Mouse (Mus musculus) gastrocnemius, postnatal 14 days (tissue): ENCODE measurements around the gene Epha1. TPM values are rescaled to one million over a fixed set of nuclear protein-coding genes. Genes with fewer than 3 reads are reported as not detected.

Source experiments
- DNase-seq: peaks from one replicate; pipeline ENCODE4 v3.0.0; 2021; ENCODE audit warnings: mixed read lengths
- intact Hi-C: fragments of 180-260 bp; cut with DNase I; formaldehyde crosslinking; loops from one replicate; pipeline ENCODE4 v1.15.1; 2025; ENCODE audit warnings: low total_unique reads
- total RNA-seq, 2 experiments: library from RNA; stranded (reverse); gene quantifications; 2 replicates each; pipeline ENCODE4 v1.2.3; 2021

Gene Epha1
- total RNA-seq, 2 experiments from 2014 or later: 0.07 to 0.21 TPM

DNA sequence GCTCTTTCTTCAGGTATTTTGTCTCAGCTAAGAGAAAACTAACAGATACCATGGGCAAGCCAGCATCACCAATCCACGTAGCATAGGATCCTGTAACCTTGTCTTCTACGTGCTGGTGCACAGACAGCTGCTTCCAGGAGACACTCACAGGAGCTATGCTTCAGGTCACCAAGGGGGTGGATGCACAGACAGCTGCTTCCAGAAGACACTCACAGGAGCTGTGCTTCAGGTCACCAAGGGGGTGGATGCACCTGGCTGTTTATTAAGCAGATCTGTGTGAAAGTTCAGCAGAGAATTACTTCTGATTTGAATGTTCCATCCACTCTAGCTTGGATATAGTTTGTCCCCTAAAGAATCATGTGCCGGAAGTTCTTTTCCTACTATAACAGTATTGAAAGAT lies 42.1 kb downstream of the Epha1 start:
- intact Hi-C loops: no loop called here
- no peak for DNase-seq

DNA sequence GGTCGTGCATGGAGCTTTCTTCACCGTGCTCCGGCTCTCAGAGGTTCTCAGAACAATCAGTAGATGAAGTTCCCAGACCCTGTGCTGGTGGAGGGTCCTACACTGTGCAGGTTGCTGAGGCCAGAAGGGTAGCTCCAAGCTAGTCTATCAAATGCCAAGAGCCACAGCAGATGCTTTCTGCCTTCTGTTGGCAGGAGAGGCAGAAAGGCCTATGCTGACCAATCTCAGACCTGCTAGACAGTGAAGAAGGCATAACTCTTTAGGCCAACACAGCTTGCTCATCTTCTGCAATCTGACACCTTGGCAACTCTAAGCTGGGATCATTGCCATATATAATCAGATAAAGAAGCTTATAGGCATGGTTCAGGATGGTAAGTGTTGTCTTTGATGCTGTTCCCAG lies 42.9 kb downstream of the Epha1 start:
- DNase-seq: no peak
- intact Hi-C loops: no loop called here

DNA sequence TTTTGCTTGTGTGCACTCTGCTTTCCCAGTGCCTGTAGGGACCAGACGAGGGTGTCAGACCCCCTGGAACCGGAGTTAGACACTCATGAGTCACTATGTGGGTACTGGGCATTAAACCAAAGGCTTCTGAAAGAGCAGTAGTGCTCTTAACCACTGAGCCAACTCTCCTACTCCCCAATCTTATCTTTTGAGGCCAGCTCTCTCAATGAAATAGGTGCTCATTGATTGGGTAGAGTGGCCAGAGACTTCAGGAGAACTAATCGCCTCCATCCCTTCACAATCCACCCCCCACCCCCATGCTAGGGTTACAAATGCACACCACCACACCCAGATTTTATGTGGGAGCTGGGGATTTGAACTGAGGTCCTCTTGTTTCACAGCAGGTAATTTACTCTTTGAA lies 44.3 kb downstream of the Epha1 start:
- intact Hi-C loops: loop anchor here (10.0 kb wide), 1 partner anchor 104 kb away; no protein-coding TSS in a partner anchor
- no peak for DNase-seq

DNA sequence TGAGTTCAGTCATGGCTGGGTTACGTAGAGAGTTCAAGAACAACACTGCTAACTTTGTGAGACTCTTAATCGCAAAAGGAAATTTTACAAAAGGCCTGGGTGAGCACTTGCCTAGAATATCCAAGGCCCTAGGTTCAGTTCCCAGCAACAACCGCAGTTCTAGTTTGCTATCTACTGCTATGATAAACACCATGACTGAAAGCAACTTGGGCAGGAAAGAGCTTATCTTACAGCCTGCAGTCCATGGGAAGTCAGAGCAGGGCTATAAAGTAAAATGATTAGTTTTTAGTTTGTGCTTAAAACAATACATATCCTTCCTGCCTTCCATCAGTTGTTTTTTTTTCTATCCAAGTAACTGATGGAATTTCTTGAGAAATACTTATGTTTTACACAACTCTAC lies 46.6 kb downstream of the Epha1 start:
- no peak for DNase-seq
- intact Hi-C loops: loop anchor here (10.0 kb wide), 1 partner anchor 102 kb away; no protein-coding TSS in a partner anchor

DNA sequence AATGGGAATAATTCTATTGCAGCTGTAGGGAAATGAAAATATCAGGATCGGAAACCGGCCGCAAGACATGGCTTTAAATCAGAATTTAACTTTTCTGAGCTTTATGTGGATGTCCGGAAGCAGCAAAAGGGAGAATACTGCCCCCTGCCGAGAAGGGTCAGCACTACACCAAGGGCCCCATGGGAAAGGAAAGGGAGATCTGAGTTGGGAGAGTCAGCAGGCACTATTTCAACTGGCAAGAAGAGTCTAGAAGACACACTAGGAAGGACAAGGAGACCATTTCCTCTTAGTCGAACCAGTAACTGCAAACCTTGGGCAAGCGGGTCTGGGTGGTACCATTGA lies 47.8 kb downstream of the Epha1 start:
- intact Hi-C loops: loop anchor here (10.0 kb wide), 1 partner anchor 100 kb away; no protein-coding TSS in a partner anchor
- DNase-seq: peak; percentile 71

DNA sequence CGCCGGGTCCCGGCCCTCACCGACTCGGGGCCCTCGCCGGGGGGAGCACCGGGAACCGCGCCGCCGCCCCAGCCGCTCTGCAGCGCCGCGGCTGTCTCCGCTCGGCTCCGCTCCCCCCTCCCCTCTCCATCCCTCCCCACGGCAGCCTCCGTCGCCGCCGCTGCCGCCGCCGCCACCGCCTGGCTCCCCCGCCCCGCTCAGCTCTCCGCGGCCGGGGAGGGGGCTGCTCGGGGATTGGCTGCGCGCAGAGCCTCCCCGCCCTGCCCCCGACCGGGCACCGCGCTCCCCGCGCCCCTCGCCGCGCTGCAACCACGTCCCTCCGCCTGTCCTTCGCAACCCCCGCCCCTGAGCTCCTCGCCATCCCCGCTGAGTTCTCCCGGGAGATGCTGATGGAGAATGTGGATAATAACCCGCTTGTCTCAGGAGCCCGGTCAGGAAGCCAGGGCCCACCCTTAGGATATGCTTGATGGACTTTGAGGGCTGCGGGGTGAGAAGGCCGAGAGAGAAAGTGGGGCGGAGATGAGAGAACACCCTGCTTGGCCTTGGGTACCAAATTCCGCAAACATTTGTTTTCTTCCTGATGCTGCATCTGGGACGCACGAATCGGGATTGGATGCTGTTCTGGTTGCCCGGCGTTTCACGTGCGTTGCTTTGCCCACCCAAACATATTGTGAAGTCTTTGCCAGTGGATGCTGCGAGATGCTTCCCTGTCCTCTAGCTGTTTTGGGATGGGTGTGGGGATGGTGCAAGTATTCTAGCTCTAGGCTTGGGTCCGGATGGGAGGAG lies 48.4 kb downstream of the Epha1 start, which contains the start of gene Fam131b:
Gene Fam131b, minus strand, starts transcription at position 162 of the 786 bp plus-strand sequence.
- intact Hi-C loops: loop anchor here (10.0 kb wide), 1 partner anchor 100 kb away; no protein-coding TSS in a partner anchor
- peak; percentile 34 for DNase-seq

DNA sequence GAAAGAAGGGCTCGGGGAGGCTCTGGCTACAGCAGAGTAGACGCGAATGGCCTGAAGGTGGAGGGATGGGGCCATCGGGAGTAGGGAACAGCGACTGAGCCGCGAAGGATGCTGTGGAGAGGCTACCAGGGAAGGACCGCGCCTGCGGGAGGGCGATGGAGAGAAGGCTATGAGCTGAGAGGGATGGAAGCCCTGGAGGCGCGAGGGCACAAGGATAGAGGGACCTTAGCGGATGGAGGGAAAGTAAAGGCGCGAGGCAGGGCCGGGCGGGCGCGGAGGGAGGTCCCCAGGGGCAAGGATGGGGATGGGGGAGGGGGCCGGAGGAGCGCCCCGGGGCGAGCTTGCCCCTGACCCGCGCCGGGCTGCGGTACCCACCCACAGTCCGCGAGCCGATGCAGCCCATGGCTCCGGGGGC lies 49.0 kb downstream of the Epha1 start:
- intact Hi-C loops: loop anchor here (10.0 kb wide), 1 partner anchor 99 kb away; no protein-coding TSS in a partner anchor
- DNase-seq: peak; percentile 23

DNA sequence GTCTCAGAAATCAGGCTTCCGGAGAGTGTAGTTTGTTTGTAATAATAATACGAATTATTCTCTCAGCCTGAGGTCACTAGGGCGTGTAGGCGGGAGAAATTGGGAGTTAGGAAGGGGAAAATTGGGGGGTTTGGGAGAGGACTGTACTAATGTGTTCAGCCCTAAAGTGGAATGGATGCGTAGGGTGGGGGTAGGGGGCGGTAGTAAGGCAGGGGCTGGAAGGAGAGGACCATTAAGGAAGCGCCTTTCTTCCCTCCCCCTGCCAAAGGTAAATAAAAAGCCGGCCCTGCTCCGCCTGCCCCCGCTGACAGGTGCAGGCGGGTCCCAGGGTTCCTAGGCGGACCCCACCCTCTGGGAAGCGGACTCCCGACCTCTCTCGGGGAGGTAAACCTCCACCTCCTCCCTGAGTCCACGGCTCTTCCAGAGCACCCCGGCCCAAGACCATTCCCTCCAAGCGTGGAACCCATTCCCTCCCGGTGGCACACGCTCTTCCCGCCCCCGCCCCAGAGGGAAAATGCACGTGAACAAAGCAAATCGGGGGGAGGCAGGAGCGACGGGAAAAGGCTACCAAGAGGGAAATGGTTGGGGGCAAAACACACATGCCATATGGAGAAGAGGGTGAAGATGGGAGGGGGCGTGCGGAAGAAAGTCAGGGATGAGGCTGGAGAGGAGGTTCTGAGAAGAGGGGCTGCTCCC lies 49.5 kb downstream of the Epha1 start:
- intact Hi-C loops: loop anchor here (10.0 kb wide), 1 partner anchor 99 kb away; no protein-coding TSS in a partner anchor
- DNase-seq: no peak

DNA sequence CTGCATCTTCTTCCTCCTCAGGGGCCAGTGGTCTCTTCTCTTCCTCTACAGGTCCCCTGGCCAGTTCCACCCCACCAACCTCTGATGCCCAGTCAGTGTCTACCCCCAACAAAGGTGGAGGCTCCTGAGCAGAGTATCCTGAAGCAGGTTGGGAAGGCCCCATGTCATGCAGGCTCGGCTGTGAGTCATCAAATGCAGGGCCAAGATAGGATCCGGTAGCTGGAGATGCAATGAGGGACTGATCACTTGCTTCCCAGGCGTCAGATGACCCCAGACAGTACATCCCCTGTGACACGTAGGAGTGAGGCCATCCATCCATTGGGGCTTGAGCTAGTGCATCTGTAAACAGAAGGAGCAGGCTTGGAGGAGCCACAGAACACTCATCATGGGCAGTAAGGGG lies 54.8 kb downstream of the Epha1 start:
- intact Hi-C loops: no loop called here
- DNase-seq: no peak

DNA sequence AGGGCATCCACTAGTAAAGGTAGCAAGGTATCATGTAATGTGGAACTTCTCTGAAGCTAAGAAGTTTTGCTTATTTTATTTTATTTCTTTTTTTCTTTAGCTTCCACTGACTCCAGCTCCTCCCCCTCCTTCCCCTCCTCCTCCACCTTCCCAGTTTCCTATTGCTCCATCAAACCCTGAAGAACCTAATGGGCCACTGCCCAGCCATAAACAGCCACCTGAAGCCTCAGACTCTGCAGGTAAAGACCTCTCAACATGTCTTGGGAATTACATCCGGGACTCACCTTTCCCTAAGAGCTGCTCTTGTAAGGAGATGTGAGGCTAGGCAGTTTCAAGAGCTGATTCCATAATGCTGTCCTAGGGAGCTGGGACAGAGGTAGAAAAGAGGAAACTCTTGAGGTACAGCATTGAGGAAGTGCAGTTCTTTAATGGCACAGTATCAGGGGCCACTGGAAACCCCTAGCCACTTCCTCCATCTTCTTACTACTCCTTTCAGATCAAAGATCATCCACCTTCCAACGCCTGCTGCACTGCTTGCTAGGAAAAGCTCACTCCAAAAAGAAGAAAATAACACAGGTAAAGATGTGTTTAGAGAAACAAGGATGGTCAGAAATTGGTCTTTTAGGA lies 62.5 kb downstream of the Epha1 start:
- no peak for DNase-seq
- intact Hi-C loops: no loop called here

DNA sequence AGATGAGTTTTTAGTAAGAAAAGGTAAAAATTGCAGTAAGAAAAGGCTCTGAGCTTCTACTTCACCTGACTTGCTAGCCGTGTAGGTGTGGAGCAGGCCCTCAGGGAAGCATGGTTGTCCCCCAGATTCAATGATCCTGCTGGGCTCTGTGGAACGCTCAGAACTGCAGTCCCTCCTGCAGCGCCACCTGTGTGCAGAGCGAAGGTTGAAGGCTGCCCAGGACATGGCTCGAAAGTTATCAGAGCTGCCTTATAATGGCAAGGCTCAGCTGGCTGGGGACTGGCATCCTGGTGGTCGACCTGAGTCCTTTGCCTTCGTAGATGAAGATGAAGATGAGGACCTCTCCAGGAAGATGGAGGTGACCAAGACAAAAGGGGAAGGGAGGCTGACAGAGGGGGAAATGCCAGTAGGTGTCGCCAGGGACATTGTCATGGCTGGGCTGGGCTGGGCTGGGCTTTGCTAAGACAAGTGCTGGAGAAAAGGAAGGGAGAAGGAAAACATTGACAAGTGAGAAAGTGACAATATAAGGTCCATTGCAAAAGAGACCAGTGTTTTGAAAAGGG lies 63.2 kb downstream of the Epha1 start:
- DNase-seq: no peak
- intact Hi-C loops: no loop called here

Other genes starting within 250 kb of the Epha1 start
- gene Tas2r139, start 232.3 kb downstream of the Epha1 start, total RNA-seq: not detected
- gene Tas2r144, start 157.9 kb downstream of the Epha1 start, total RNA-seq: not detected
- gene Gstk1, start 127.3 kb downstream of the Epha1 start, total RNA-seq: 10 to 100 TPM; 18.0 to 18.3 TPM
- gene Tmem139, start 111.3 kb downstream of the Epha1 start, total RNA-seq: not detected
- gene Casp2, start 108.3 kb downstream of the Epha1 start, total RNA-seq: 1 to 10 TPM; 6.7 to 7.6 TPM
- 10 to 100 TPM; 91.9 to 94.4 TPM for gene Clcn1, start 86.6 kb downstream of the Epha1 start, total RNA-seq
- gene Fam131b, start 48.6 kb downstream of the Epha1 start, total RNA-seq: under 1 TPM; 0.60 to 0.80 TPM
- gene Zyx, start 23.6 kb downstream of the Epha1 start, total RNA-seq: 10 to 100 TPM; 35.2 to 40.9 TPM
- gene Tas2r143, start 27.0 kb upstream of the Epha1 start, total RNA-seq: under 1 TPM in 1 of 2 experiments, not detected in 1; 0.44 TPM
- not detected for gene Tas2r135, start 32.2 kb upstream of the Epha1 start, total RNA-seq
- not detected for gene Tas2r126, start 61.3 kb upstream of the Epha1 start, total RNA-seq
- gene Olfr458, start 91.9 kb upstream of the Epha1 start, total RNA-seq: not detected
- not detected for gene Olfr457, start 103.1 kb upstream of the Epha1 start, total RNA-seq
- gene Olfr456, start 113.9 kb upstream of the Epha1 start, total RNA-seq: not detected
- not detected for gene Olfr455, start 174.3 kb upstream of the Epha1 start, total RNA-seq
- not detected for gene Tcaf3, start 224.4 kb upstream of the Epha1 start, total RNA-seq